Mouse (Mus musculus): ENCODE results near the gene Harbi1.
"Not testable (repeated sequence)": the region's sequence is repeated elsewhere in the genome, so short reads cannot be mapped to it uniquely, and the experiment has no call there.

Gene Harbi1

GRCm38 (mm10) chr2:91711256-91711925 is 739 bp downstream of the Harbi1 start:
- in situ Hi-C loops (cut with MboI, MseI): loop anchor here (10.0 kb wide), 1 partner anchor 723 kb away; the partner anchor contains the start of gene Cry2

GRCm38 (mm10) chr2:91714921-91715320 is 4.3 kb downstream of the Harbi1 start:
- in situ Hi-C loops (cut with MboI, MseI): loop anchor here (10.0 kb wide), 1 partner anchor 720 kb away; the partner anchor contains the start of gene Cry2

- in situ Hi-C loops (cut with MboI, MseI): loop anchor here (10.0 kb wide), 1 partner anchor 717 kb away; the partner anchor contains the start of gene Cry2
Observed at GRCm38 (mm10) chr2:91718276-91718675, 7.6 kb downstream of the Harbi1 start.

GRCm38 (mm10) chr2:91723382-91723781 is 12.7 kb downstream of the Harbi1 start:
- in situ Hi-C loops (cut with MboI, MseI): no loop called here

- in situ Hi-C loops (cut with MboI, MseI): no loop called here
Observed at GRCm38 (mm10) chr2:91723951-91724350, 13.3 kb downstream of the Harbi1 start.

- in situ Hi-C loops (cut with MboI, MseI): no loop called here
Observed at GRCm38 (mm10) chr2:91724716-91725115, 14.1 kb downstream of the Harbi1 start.

GRCm38 (mm10) chr2:91725476-91725875 is 14.8 kb downstream of the Harbi1 start:
- in situ Hi-C loops (cut with MboI, MseI): not testable (repeated sequence)

GRCm38 (mm10) chr2:91727011-91727410 is 16.4 kb downstream of the Harbi1 start:
- in situ Hi-C loops (cut with MboI, MseI): no loop called here

GRCm38 (mm10) chr2:91729571-91729970 is 18.9 kb downstream of the Harbi1 start:
- in situ Hi-C loops (cut with MboI, MseI): no loop called here

- in situ Hi-C loops (cut with MboI, MseI): no loop called here
Observed at GRCm38 (mm10) chr2:91729971-91730821, 19.5 kb downstream of the Harbi1 start, which contains the start of gene Ambra1. Ambra1 (plus strand) TSS chr2:91730134.

GRCm38 (mm10) chr2:91735221-91735620 is 24.6 kb downstream of the Harbi1 start:
- in situ Hi-C loops (cut with MboI, MseI): no loop called here

- in situ Hi-C loops (cut with MboI, MseI): no loop called here
Observed at GRCm38 (mm10) chr2:91739586-91739985, 28.9 kb downstream of the Harbi1 start.

- in situ Hi-C loops (cut with MboI, MseI): no loop called here
Observed at GRCm38 (mm10) chr2:91744686-91745085, 34.0 kb downstream of the Harbi1 start.

GRCm38 (mm10) chr2:91749811-91750261 is 39.2 kb downstream of the Harbi1 start:
- in situ Hi-C loops (cut with MboI, MseI): no loop called here
